ENCODE assay signal across 8 mouse cellular contexts in genomic region chr14:27428573-27428972, GRCm38 (mm10). TPM values are rescaled to one million over a fixed set of nuclear protein-coding genes. Genes with fewer than 3 reads are reported as not detected.
A peak's percentile ranks its signal among the peaks of the same experiment; 100 is the strongest.
DNase-seq lines count a peak whose midpoint lies in the region; ATAC-seq and TF ChIP-seq lines count a peak whose summit lies in the region.

Gene Fam208a (plus strand): TSS chr14:27428834.

- TF ChIP-seq POLR2A in liver, adult 2 months (IDR thresholded peaks at IDR 0.05; ENCODE audit: extremely low read depth, insufficient read depth, low read length): peak; percentile 81

- no peaks in the 10 kb centered on the region for H3K4me1 ChIP-seq in brown adipose tissue, adult 24 weeks (ENCODE audit: control insufficient read depth, insufficient read depth, insufficient read length, low read length)
- H3K4me1 ChIP-seq in heart, embryonic 13.5 days: peaks cover 9% of the 10 kb centered on the region
- no peaks in the 10 kb centered on the region for H3K4me1 ChIP-seq in kidney, postnatal 0 days (replicated peaks; ENCODE audit: insufficient read depth, low read length)
- H3K4me1 ChIP-seq in liver, adult 2 months (ENCODE audit: control insufficient read depth, insufficient read depth, low read length): peaks cover 9% of the 10 kb centered on the region; the same call in 1 of the 2 replicates

- no peaks in the 10 kb centered on the region for H3K27me3 ChIP-seq in heart, embryonic 13.5 days (replicated peaks)
- H3K27me3 ChIP-seq in kidney, postnatal 0 days (ENCODE audit: insufficient read depth, low read length): no peaks in the 10 kb centered on the region
- H3K27me3 ChIP-seq in liver, adult 2 months (ENCODE audit: control insufficient read depth, insufficient read depth, low read length): no peaks in the 10 kb centered on the region

- DNase-seq in kidney, postnatal 0 days (ENCODE audit: low spot score): peak; percentile 95
- peak; percentile 80 for DNase-seq in liver, adult 2 months (ENCODE audit: extremely low read depth, low read depth, low spot score)
- peak; percentile 94 to 96 for DNase-seq in spleen, postnatal 4 days (ENCODE audit: low spot score in 2 of 2)

- ATAC-seq in CD4-positive, CD25-positive, alpha-beta regulatory T cell, adult 4 months: peak; percentile 86
- ATAC-seq in erythroid progenitor cell, adult 5-6 weeks (replicated peaks; ENCODE audit: low FRiP score, poor library complexity, severe bottlenecking): peak; percentile 97
- peak; percentile 95 for ATAC-seq in heart, embryonic 13.5 days (ENCODE audit: extremely low read depth, insufficient number of reproducible peaks, low FRiP score, low TSS enrichment)
- peak; percentile 98 for ATAC-seq in kidney, postnatal 0 days (replicated peaks; ENCODE audit: low FRiP score, low read depth)
- peak; percentile 92 for ATAC-seq in monocyte, adult 5-6 weeks (replicated peaks; ENCODE audit: insufficient number of reproducible peaks, low FRiP score, low TSS enrichment, poor library complexity, severe bottlenecking)

- peak within 1 kb of the TSS; percentile 94 for H3K27ac ChIP-seq in brown adipose tissue, adult 24 weeks (replicated peaks; ENCODE audit: low read depth, low read length)
- H3K27ac ChIP-seq in heart, embryonic 13.5 days (replicated peaks): peak within 1 kb of the TSS; percentile 98
- peak within 1 kb of the TSS; percentile 100 for H3K27ac ChIP-seq in kidney, postnatal 0 days
- peak within 1 kb of the TSS; percentile 95 for H3K27ac ChIP-seq in liver, adult 2 months (replicated peaks; ENCODE audit: insufficient read depth, low read depth, low read length)

- 2% methylated on average over 43 of the region's 43 CpGs for WGBS in heart, embryonic 13.5 days
- WGBS in kidney, postnatal 0 days: 2% methylated on average over 42 of the region's 43 CpGs
- WGBS in liver, adult 2 months: 1% methylated on average over 43 of the region's 43 CpGs

- no peak for TF ChIP-seq CTCF in kidney, postnatal 0 days (IDR thresholded peaks at IDR 0.05; ENCODE audit: low read depth)
- TF ChIP-seq CTCF in liver, adult 2 months (IDR thresholded peaks at IDR 0.05; ENCODE audit: low read depth, low read length): no peak

- H3K4me3 ChIP-seq in brown adipose tissue, adult 24 weeks (ENCODE audit: insufficient read depth, low read depth, low read length): peak within 1 kb of the TSS; percentile 77
- H3K4me3 ChIP-seq in heart, embryonic 13.5 days: peak within 1 kb of the TSS; percentile 65
- H3K4me3 ChIP-seq in kidney, postnatal 0 days (replicated peaks; ENCODE audit: low read depth, low read length): peak within 1 kb of the TSS; percentile 64
- H3K4me3 ChIP-seq in liver, adult 2 months (ENCODE audit: insufficient read depth, low read depth, low read length): peak within 1 kb of the TSS; percentile 64

- peak within 1 kb of the TSS; percentile 87 for H3K9ac ChIP-seq in heart, embryonic 13.5 days
- H3K9ac ChIP-seq in kidney, postnatal 0 days (ENCODE audit: low read depth, low read length): peak within 1 kb of the TSS; percentile 97
- H3K9ac ChIP-seq in liver, adult 2 months (ENCODE audit: low read depth, low read length): peak within 1 kb of the TSS; percentile 91

- no peaks in the 10 kb centered on the region for H3K79me2 ChIP-seq in liver, adult 2 months (ENCODE audit: control insufficient read depth, insufficient read depth, low read length)

- peaks cover 22% of the 10 kb centered on the region for H3K9me3 ChIP-seq in heart, embryonic 13.5 days
- 0 out of 2 replicates have a peak, but pooled peaks cover 6% of the 10 kb centered on the region for H3K9me3 ChIP-seq in kidney, postnatal 0 days (replicated peaks; ENCODE audit: low read length)

- peaks cover 52% of the 10 kb centered on the region for H3K36me3 ChIP-seq in heart, embryonic 13.5 days
- H3K36me3 ChIP-seq in kidney, postnatal 0 days (ENCODE audit: insufficient read depth, low read length): no peaks in the 10 kb centered on the region
- no peaks in the 10 kb centered on the region for H3K36me3 ChIP-seq in liver, adult 2 months (ENCODE audit: control insufficient read depth, insufficient read depth, low read length)

- peak within 1 kb of the TSS; percentile 79 for H3K4me2 ChIP-seq in heart, embryonic 13.5 days
- peak within 1 kb of the TSS; percentile 89 for H3K4me2 ChIP-seq in kidney, postnatal 0 days (ENCODE audit: low read length)

RNA-seq across cellular contexts. Expression of gene Fam208a, which starts in this region (rescaled TPM):
- polyA plus RNA-seq in CD4-positive, CD25-positive, alpha-beta regulatory T cell, adult 4 months (2017; shearing (Covaris generic)): 10 to 100 TPM; 37.8 to 48.1 TPM
- polyA plus RNA-seq in brown adipose tissue, adult 24 weeks (2012; ENCODE audit: insufficient read depth, insufficient read length, missing spikeins): 9.5 and 13.1 TPM in 2 replicates
- 46.1 and 66.2 TPM in 2 replicates for total RNA-seq in erythroid progenitor cell, adult 5-6 weeks (2015; ENCODE audit: low replicate concordance)
- total RNA-seq in erythroid progenitor cell, adult 5-6 weeks (2017; ENCODE audit: low replicate concordance): 66.9 and 78.3 TPM in 2 replicates
- polyA plus RNA-seq in heart, embryonic 13.5 days (2015; fragmentation: Nextera tagmentation; extraction: Ambion mirVana): 8.2 and 8.5 TPM in 2 replicates
- polyA plus RNA-seq in kidney, postnatal 0 days (2015; fragmentation: Nextera tagmentation; extraction: Ambion mirVana): 9.5 and 9.7 TPM in 2 replicates
- total RNA-seq in liver, adult 2 months (2014; rRNA removed): 37.2 and 43.1 TPM in 2 replicates
- polyA plus RNA-seq in liver, adult 2 months (2012; rRNA removed): 2.2 and 3.1 TPM in 2 replicates
- 43.6 to 86.7 TPM (median 53.9 TPM) in 3 replicates for total RNA-seq in monocyte, adult 5-6 weeks (2017)

Comparison
In these comparisons a context has a peak if more than half of its experiments do, and no peak if none do; other contexts are left out.
1. Peak in every context shown above with its lines: DNase-seq, ATAC-seq, H3K4me3 ChIP-seq and H3K27ac ChIP-seq.